Mouse (Mus musculus): Measurements from ENCODE around the gene Lrrfip1. TPM values are rescaled to one million over a fixed set of nuclear protein-coding genes. Genes with fewer than 3 reads are reported as not detected.

Gene Lrrfip1
- polyA plus RNA-seq, 1 experiment: 50.7 TPM

DNA sequence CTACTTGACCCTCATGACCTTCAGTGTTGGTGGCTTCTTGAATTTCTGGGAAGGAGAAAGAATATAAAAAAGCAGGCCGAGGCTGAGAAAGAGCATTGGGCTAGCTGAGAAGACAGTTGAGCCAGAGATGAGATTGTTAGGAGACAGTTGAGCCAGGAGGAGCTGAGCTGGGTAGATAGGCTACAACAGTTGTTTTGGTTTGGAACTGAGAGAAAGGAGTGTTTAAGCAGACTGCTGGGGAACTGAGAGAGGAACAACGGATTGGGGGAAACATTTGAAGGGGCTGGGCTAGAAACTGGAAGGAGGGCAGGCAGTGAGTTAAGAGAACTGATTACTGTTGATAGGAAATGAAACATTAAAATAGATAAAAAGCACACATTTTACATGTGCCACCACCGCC, 177.5 kb downstream of the Lrrfip1 start:
- no peak overlapping the region for H3K27ac ChIP-seq (ENCODE audit: insufficient read depth, low read length)
- no peaks in the 10 kb centered on the region for H3K4me1 ChIP-seq (ENCODE audit: control insufficient read depth, insufficient read depth, low read length)
- peaks cover 2% of the 10 kb centered on the region; the same call in 1 of the 2 replicates for H3K27me3 ChIP-seq (ENCODE audit: control insufficient read depth, insufficient read depth, low read length)
- TF ChIP-seq CTCF (IDR thresholded peaks at IDR 0.05; ENCODE audit: borderline replicate concordance, insufficient read depth, low read depth, low read length): no peak
- TF ChIP-seq POLR2A (IDR thresholded peaks at IDR 0.05; ENCODE audit: borderline replicate concordance, insufficient read depth, low read length): no peak
- no peak for DNase-seq
- WGBS: 63% methylated on average over 3 of the region's 3 CpGs
- no peak overlapping the region for H3K4me3 ChIP-seq (replicated peaks; ENCODE audit: insufficient read depth, low read depth, low read length)

DNA sequence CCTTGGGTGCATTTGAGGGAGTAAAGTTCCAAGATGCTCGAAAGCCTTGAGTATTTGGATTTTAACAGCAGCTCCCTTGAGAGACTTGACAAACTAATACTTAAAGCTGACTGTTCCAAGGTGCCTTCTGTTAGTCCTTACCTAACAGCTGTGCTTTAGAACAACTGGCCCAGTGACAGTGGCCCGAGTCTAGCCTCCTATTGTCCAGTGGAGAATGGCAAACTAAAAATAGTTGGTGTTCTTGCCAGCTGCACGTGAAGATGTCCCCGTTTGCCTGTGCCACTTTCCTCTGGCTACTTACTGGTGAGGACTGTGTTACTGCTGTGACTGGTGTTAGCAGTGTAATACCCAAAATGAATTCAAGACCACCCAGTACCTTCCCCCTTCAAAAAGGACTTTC, 178.3 kb downstream of the Lrrfip1 start:
- H3K27me3 ChIP-seq (ENCODE audit: control insufficient read depth, insufficient read depth, low read length): peaks cover 2% of the 10 kb centered on the region; the same call in 1 of the 2 replicates
- H3K4me1 ChIP-seq (ENCODE audit: control insufficient read depth, insufficient read depth, low read length): no peaks in the 10 kb centered on the region
- H3K27ac ChIP-seq (ENCODE audit: insufficient read depth, low read length): no peak overlapping the region
- WGBS: 28% methylated on average over 4 of the region's 4 CpGs
- no peak for DNase-seq
- H3K4me3 ChIP-seq (replicated peaks; ENCODE audit: insufficient read depth, low read depth, low read length): no peak overlapping the region
- no peak for TF ChIP-seq POLR2A (IDR thresholded peaks at IDR 0.05; ENCODE audit: borderline replicate concordance, insufficient read depth, low read length)
- TF ChIP-seq CTCF (IDR thresholded peaks at IDR 0.05; ENCODE audit: borderline replicate concordance, insufficient read depth, low read depth, low read length): no peak

Other genes starting within 250 kb of the Lrrfip1 start
- 2.0 and 2.6 TPM in 2 replicates for gene Col6a3, start 154.8 kb upstream of the Lrrfip1 start, polyA plus RNA-seq (2012; rRNA removed)
- 2.5 and 3.3 TPM in 2 replicates for gene Mlph, start 83.7 kb upstream of the Lrrfip1 start, polyA plus RNA-seq (2012; rRNA removed)
- 1.1 TPM in 1 of 2 replicates, not detected in the other for gene Prlh, start 45.6 kb upstream of the Lrrfip1 start, polyA plus RNA-seq (2012; rRNA removed)
- not detected in 2 replicates for gene Rab17, start 29.1 kb upstream of the Lrrfip1 start, polyA plus RNA-seq (2012; rRNA removed)
- gene Rbm44, start 146.4 kb downstream of the Lrrfip1 start, polyA plus RNA-seq (2012; rRNA removed): 0.07 TPM in 1 of 2 replicates, not detected in the other
- gene Ramp1, start 181.1 kb downstream of the Lrrfip1 start, polyA plus RNA-seq (2012; rRNA removed): 46.3 and 50.7 TPM in 2 replicates